Mouse (Mus musculus) C2C12 (cell line): ENCODE results near the gene Gm39115. TPM values are rescaled to one million over a fixed set of nuclear protein-coding genes. Genes with fewer than 3 reads are reported as not detected.

Experiments used
- H3K27me3 ChIP-seq: one replicate; pipeline ENCODE4 v1.6.1; 2011; ENCODE audit not compliant: control insufficient read depth, insufficient read depth, insufficient read length
- H3K36me3 ChIP-seq: one replicate; pipeline ENCODE4 v1.6.1; 2011; ENCODE audit not compliant: control insufficient read depth, insufficient read depth
- H3K4me3 ChIP-seq: one replicate; pipeline ENCODE4 v1.5.1; 2011; ENCODE audit warnings: mild to moderate bottlenecking, control low read depth; ENCODE audit not compliant: poor library complexity, insufficient read depth, severe bottlenecking
- H3K79me2 ChIP-seq: one replicate; pipeline ENCODE4 v1.6.1; 2011; ENCODE audit not compliant: control insufficient read depth, insufficient read depth
- H3K79me3 ChIP-seq: one replicate; pipeline ENCODE4 v1.6.1; 2011; ENCODE audit warnings: low read depth, control low read depth
- H3ac ChIP-seq: one replicate; pipeline ENCODE3; 2011; ENCODE audit warnings: low read depth; ENCODE audit not compliant: control insufficient read depth, insufficient read length
- CEBPB ChIP-seq: IDR thresholded peaks from one replicate; pipeline ENCODE4 v1.6.1; 2011; ENCODE audit warnings: low read depth, mild to moderate bottlenecking, control low read depth, moderate library complexity
- CTCF ChIP-seq: IDR thresholded peaks from one replicate; pipeline ENCODE4 v1.5.1; 2011; ENCODE audit not compliant: control insufficient read depth, insufficient read depth, insufficient read length
- FOSL1 ChIP-seq: IDR thresholded peaks from one replicate; pipeline ENCODE4 v1.8.0; 2011; ENCODE audit warnings: mild to moderate bottlenecking, low read length; ENCODE audit not compliant: poor library complexity, insufficient read depth, severe bottlenecking
- MAX ChIP-seq: IDR thresholded peaks from one replicate; pipeline ENCODE4 v1.6.1; 2011; ENCODE audit warnings: mild to moderate bottlenecking, control low read depth
- MYOD1 ChIP-seq: IDR thresholded peaks from one replicate; pipeline ENCODE4 v1.6.1; 2011; ENCODE audit warnings: low read depth; ENCODE audit not compliant: control insufficient read depth, insufficient read length
- MYOG ChIP-seq: IDR thresholded peaks from one replicate; pipeline ENCODE4 v1.6.1; 2011; ENCODE audit not compliant: control insufficient read depth, insufficient read length; ENCODE audit errors: extremely low read depth
- USF1 ChIP-seq: IDR thresholded peaks from one replicate; pipeline ENCODE4 v1.6.1; 2011; ENCODE audit warnings: low read depth, mild to moderate bottlenecking, control low read depth, moderate library complexity
- polyA plus RNA-seq: library from polyadenylated mRNA; unstranded; fragments of >200 nt; fragmentation: generic; extraction: Trizol; gene quantifications from one replicate; pipeline ENCODE4 v1.2.1, GENCODE M21; 2012; ENCODE audit warnings: missing spikeins

The Gm39115 gene
- polyA plus RNA-seq, 1 experiment = not detected

DNA sequence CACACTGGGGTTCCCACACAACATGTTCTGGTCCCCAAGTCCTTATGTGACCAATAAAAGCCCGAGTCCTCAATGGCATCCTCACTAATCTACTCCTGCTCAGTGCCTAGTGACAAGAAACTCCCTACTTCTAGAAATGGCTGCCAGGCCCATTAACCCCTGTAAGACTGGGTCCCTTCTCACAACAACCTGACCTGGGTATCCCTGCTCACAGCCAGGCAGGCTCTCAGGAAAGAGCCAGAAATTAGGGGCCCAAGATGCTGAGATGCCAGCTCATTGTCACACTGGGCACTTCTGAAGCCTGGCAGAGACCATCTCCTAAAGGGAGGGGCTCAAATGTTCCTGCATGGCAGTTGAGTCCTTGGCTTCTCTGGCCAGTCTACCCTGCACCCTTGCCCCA lies 42.8 kb downstream of the Gm39115 start:
- H3K79me3 ChIP-seq = no peaks in the 10 kb centered on the region
- H3ac ChIP-seq = no peak overlapping the region
- TF ChIP-seq USF1 (no peak), MYOG (no peak), CEBPB (no peak), CTCF (no peak), MAX (no peak), FOSL1 (no peak), MYOD1 (no peak)
- no peaks in the 10 kb centered on the region for H3K36me3 ChIP-seq
- peaks cover 7% of the 10 kb centered on the region for H3K27me3 ChIP-seq
- peaks cover 21% of the 10 kb centered on the region for H3K79me2 ChIP-seq
- no peak overlapping the region for H3K4me3 ChIP-seq

DNA sequence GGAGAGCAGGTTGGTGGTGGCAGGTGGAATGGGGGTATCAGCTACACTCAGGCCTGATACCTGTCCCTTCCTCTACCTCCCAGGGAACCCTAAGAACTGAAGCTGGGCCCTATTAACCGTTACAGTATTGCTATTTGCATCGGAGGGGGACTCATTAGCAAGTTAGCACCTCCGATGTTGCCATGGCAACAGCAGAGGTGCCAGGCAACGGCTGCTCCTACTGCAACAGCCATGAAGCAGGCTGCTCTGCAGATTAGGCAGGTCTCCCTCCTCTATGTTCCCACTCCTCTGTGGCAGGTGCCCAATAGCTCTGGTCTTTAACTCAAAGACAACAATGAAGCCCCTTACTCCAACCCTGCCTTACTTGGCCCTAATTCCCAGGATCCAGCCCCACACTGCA lies 44.0 kb downstream of the Gm39115 start:
- Histone ChIP-seq H3K27me3 (peaks cover 6% of the 10 kb centered on the region), H3K79me3 (no peaks in the 10 kb centered on the region), H3K36me3 (peaks cover 4% of the 10 kb centered on the region), H3K4me3 (no peak overlapping the region), H3K79me2 (peaks cover 21% of the 10 kb centered on the region), H3ac (no peak overlapping the region)
- TF ChIP-seq MYOD1 (no peak), CTCF (no peak), USF1 (no peak), CEBPB (no peak), MYOG (no peak), FOSL1 (no peak), MAX (no peak)

DNA sequence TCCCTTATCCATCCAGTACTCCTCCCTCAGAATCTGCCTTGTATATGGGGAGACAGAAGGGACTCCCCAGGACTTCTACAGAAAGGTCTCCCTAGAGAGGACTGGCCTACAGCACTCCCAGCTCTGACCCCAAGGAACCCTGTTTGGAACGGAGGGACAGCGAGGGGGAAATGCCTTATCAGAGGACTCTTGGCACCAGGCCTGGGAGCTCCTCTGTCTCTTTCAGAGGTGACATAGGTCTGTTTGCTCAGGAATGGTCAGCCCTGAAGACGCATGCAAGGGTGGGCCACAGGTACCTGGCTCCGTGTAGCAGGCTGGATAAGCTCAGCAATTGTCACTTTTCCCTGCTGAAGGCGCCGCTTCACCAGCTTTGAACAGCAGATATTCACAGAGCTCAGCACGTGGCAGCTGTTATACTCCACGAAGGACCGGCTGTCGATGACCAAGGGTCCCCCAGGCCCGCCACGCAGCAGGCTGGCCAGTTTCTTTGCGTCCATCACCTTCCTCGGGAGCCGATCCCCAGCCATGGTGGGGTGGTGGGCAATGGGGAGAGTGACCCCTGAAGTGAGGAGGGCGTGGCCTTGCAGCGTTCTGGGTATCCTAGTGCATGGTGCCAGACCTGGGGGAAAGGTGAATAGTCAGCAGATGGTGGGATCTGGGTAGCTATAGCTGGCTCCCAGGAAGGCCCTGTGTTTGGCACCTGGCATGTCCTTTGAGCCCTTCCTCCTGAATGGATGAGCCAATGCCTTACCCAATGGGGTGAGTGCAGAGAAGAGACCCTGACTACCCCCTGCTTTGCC lies 46.0 kb downstream of the Gm39115 start:
- Histone ChIP-seq H3K36me3 (peaks cover 10% of the 10 kb centered on the region), H3K27me3 (no peaks in the 10 kb centered on the region), H3K4me3 (no peak overlapping the region), H3K79me3 (no peaks in the 10 kb centered on the region), H3ac (no peak overlapping the region), H3K79me2 (peaks cover 21% of the 10 kb centered on the region)
- no peak for TF ChIP-seq FOSL1
- no peak for TF ChIP-seq USF1
- TF ChIP-seq CEBPB = no peak
- no peak for TF ChIP-seq MAX
- TF ChIP-seq MYOG = no peak
- no peak for TF ChIP-seq MYOD1
- no peak for TF ChIP-seq CTCF

DNA sequence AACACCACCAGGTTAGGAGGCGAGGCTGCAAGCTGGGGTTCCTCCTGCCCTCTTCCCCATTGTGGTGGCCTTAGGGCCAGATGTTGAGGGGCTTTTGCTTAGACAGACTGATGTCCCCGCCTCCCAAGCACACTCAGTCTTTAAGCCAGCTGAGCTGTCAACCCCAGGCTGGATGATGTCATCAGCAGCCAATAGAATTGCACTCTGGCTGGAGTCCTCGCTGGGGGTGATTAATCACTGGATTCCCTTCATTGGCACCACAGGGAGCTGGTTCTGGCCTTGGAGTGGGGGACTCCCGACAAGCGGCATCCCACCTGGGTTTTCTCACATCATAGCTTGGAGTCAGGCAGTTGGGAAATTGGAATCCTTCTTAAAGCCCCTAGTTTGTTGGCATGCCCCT lies 46.9 kb downstream of the Gm39115 start:
- Histone ChIP-seq H3K79me2 (peaks cover 21% of the 10 kb centered on the region), H3K79me3 (no peaks in the 10 kb centered on the region), H3K4me3 (no peak overlapping the region), H3K36me3 (peaks cover 10% of the 10 kb centered on the region), H3ac (no peak overlapping the region), H3K27me3 (no peaks in the 10 kb centered on the region)
- TF ChIP-seq MYOG = no peak

DNA sequence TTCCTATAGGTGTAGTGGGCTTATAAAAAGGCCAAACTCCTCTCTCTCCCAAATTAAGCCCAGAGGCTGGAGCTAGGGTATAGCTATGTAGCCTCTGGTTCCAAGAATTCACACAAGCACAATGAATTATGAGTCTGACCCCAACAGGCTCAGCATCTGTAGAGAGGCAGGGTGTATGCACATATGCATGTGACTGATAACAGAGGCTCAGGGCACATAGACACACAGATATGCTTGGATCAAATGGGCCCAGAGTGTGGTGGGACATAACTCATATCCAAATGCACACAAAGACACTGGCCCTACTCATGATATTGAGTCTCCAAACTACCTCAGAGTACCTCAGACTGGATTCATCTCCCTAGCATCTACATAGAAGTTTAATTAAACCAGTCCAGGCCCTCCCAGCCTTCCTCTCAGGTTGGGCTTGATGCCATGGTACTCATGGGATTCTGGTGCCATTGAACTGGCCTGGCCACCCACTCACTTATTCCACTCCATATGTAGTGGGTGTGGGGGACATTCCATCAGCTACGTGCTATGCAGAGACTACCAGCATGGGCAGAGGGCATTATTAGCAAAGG lies 48.7 kb downstream of the Gm39115 start:
- Histone ChIP-seq H3K4me3 (no peak overlapping the region), H3K27me3 (no peaks in the 10 kb centered on the region), H3ac (no peak overlapping the region), H3K36me3 (peaks cover 15% of the 10 kb centered on the region), H3K79me2 (peaks cover 19% of the 10 kb centered on the region), H3K79me3 (no peaks in the 10 kb centered on the region)
- TF ChIP-seq MAX = no peak
- TF ChIP-seq CEBPB = no peak
